Mouse (Mus musculus) lung, adult 2 months (tissue): ENCODE measurements around the gene Def8.

Experiments
- CTCF ChIP-seq: fragments of 200-500 bp; IDR thresholded peaks from 2 replicates; pipeline ENCODE4 v1.5.1; 2011; ENCODE audit warnings: mild to moderate bottlenecking, low read length, control low read depth; ENCODE audit not compliant: insufficient read depth
- POLR2A ChIP-seq: fragments of 200-500 bp; IDR thresholded peaks from 2 replicates; pipeline ENCODE4 v1.6.1; 2011; ENCODE audit warnings: low read depth, mild to moderate bottlenecking, control low read depth, low read length, borderline replicate concordance; ENCODE audit errors: extremely low read depth

DNA sequence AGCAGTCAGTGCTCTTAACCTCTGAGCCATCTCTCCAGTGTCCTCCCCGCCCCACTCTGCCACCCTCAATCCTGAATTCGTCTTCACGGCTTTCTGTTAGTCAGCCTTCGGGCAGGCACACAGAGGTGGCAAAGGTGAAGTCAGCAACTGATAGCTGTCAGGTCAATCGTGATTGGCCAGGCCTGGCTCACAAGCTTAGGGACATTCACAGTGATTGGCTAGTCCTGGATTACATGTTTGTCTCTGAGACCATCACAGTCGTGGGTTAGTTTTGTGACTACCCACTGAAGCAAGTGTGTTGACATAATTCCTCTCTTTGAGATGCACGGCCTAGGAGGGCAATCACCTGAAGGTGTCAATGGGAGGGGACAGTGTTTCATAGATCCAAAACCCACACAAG, 30.0 kb downstream of the Def8 start:
- TF ChIP-seq CTCF: no peak
- no peak for TF ChIP-seq POLR2A
